Mouse (Mus musculus): ENCODE measurements around the gene Trappc1. TPM values are rescaled to one million over a fixed set of nuclear protein-coding genes. Genes with fewer than 3 reads are reported as not detected.

Trappc1 gene
- total RNA-seq, 4 experiments from 2014 or later = 54.6 to 65.9 (median 56.3) TPM

- no peak for DNase-seq (ENCODE audit: low spot score in 2 of 2)
Observed at GRCm38 (mm10) chr11:69328517-69328916, 4.7 kb downstream of the Trappc1 start.

- DNase-seq (ENCODE audit: low spot score in 2 of 2) = no peak
Observed at GRCm38 (mm10) chr11:69331152-69331551, 7.4 kb downstream of the Trappc1 start.

GRCm38 (mm10) chr11:69331929-69332405 is 8.2 kb downstream of the Trappc1 start:
- peak; percentile 71 to 83 for DNase-seq (ENCODE audit: low spot score in 2 of 2)

GRCm38 (mm10) chr11:69332713-69333253 is 9.0 kb downstream of the Trappc1 start:
- no peak for DNase-seq (ENCODE audit: low spot score in 2 of 2)

GRCm38 (mm10) chr11:69333922-69334321 is 10.1 kb downstream of the Trappc1 start:
- no peak for DNase-seq (ENCODE audit: low spot score in 2 of 2)

- DNase-seq (ENCODE audit: low spot score in 2 of 2) = no peak
Observed at GRCm38 (mm10) chr11:69334796-69335195, 11.0 kb downstream of the Trappc1 start.

GRCm38 (mm10) chr11:69340161-69341131 is 16.7 kb downstream of the Trappc1 start, which contains the start of gene Rnf227:
Gene Rnf227, plus strand, starts transcription at chr11:69340461.
- DNase-seq (ENCODE audit: low spot score in 2 of 2) = peak; percentile 57 to 72

GRCm38 (mm10) chr11:69346441-69346840 is 22.7 kb downstream of the Trappc1 start:
- DNase-seq (ENCODE audit: low spot score in 2 of 2) = no peak

GRCm38 (mm10) chr11:69356544-69356943 is 32.8 kb downstream of the Trappc1 start:
- no peak for DNase-seq (ENCODE audit: low spot score in 2 of 2)

- DNase-seq (ENCODE audit: low spot score in 2 of 2) = no peak
Observed at GRCm38 (mm10) chr11:69357690-69358089, 33.9 kb downstream of the Trappc1 start.

- no peak for DNase-seq (ENCODE audit: low spot score in 2 of 2)
Observed at GRCm38 (mm10) chr11:69362021-69362420, 38.2 kb downstream of the Trappc1 start.

- no peak for DNase-seq (ENCODE audit: low spot score in 2 of 2)
Observed at GRCm38 (mm10) chr11:69362479-69362878, 38.7 kb downstream of the Trappc1 start.

- DNase-seq (ENCODE audit: low spot score in 2 of 2) = no peak
Observed at GRCm38 (mm10) chr11:69364376-69364775, 40.6 kb downstream of the Trappc1 start.

- peak; percentile 88 to 95 for DNase-seq (ENCODE audit: low spot score in 2 of 2)
Observed at GRCm38 (mm10) chr11:69364910-69365309, 41.1 kb downstream of the Trappc1 start.

GRCm38 (mm10) chr11:69365722-69366121 is 41.9 kb downstream of the Trappc1 start:
- DNase-seq (ENCODE audit: low spot score in 2 of 2) = no peak

GRCm38 (mm10) chr11:69366157-69366854 is 42.5 kb downstream of the Trappc1 start:
- DNase-seq (ENCODE audit: low spot score in 2 of 2) = peak; percentile 92 to 93

GRCm38 (mm10) chr11:69366855-69367615 is 43.3 kb downstream of the Trappc1 start:
- DNase-seq (ENCODE audit: low spot score in 2 of 2) = no peak

- no peak for DNase-seq (ENCODE audit: low spot score in 2 of 2)
Observed at GRCm38 (mm10) chr11:69367616-69368355, 44.0 kb downstream of the Trappc1 start.

- peak in 1 of 2 experiments; percentile 41 for DNase-seq (ENCODE audit: low spot score in 2 of 2)
Observed at GRCm38 (mm10) chr11:69368356-69369214, 44.8 kb downstream of the Trappc1 start.

Measured in layer of hippocampus, adult 8-10 months (tissue).